Mouse (Mus musculus) megakaryocyte, embryonic 14.5 days (primary cell): ENCODE measurements around the gene Ctns.

Experiments used
- FLI1 ChIP-seq: IDR thresholded peaks from 2 replicates; pipeline ENCODE4 v1.6.1; 2012; ENCODE audit warnings: low read length, inconsistent platforms, mixed read lengths
- GATA1 ChIP-seq: IDR thresholded peaks from 3 replicates; pipeline ENCODE4 v1.6.1; 2012; ENCODE audit warnings: mixed read lengths, low read length, inconsistent platforms, borderline replicate concordance

DNA sequence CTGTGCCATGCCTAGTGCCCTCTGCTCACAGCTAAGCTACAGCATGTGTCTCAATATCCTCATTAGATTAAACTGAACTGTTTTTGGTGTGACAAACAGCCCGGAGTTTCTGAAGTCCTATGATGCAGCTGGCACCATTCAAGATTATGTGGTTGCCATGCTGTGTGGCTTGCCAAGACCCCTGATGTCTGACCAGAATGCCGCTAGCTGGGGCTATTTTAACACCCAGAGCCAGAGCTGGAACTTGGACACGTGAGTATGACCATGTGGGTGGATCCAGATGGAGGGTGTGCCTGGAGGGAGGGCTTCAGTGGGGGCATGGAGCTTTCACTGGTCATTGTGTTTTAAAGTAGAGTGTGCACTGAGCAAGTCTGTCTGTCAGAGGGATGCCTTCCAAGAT is 15.1 kb upstream of the Ctns start:
- no peak for TF ChIP-seq GATA1
- TF ChIP-seq FLI1, result no peak
